Mouse (Mus musculus): Measurements from ENCODE around the gene Slc38a5.
"Not testable (repeated sequence)": the region's sequence is repeated elsewhere in the genome, so short reads cannot be mapped to it uniquely, and the experiment has no call there.

Gene Slc38a5

GRCm38 (mm10) chrX:8314905-8315304 is 44.0 kb downstream of the Slc38a5 start:
- in situ Hi-C loops (cut with MboI) = not testable (repeated sequence)

- in situ Hi-C loops (cut with MboI) = no loop called here
These were observed 56.2 kb downstream of the Slc38a5 start, which contains the start of gene Ssxb10 for GRCm38 (mm10) chrX:8327124-8327523. Ssxb10 (plus strand) TSS chrX:8327424.
